Mouse (Mus musculus) cerebellum, adult 2 months (tissue): ENCODE results near the gene Rbfox1.

Experiments
- CTCF ChIP-seq: fragments of 200-500 bp; IDR thresholded peaks from 2 replicates; pipeline ENCODE4 v1.5.1; 2011; ENCODE audit warnings: low read depth, mild to moderate bottlenecking, control low read depth, low read length, moderate library complexity, borderline replicate concordance; ENCODE audit not compliant: insufficient read depth
- POLR2A ChIP-seq: fragments of 200-500 bp; IDR thresholded peaks from 2 replicates; pipeline ENCODE4 v1.6.1; 2011; ENCODE audit warnings: low read length, control low read depth, borderline replicate concordance; ENCODE audit not compliant: insufficient read depth

GRCm38 (mm10) chr16:7132434-7132833 lies 1247.3 kb downstream of the Rbfox1 start:
- TF ChIP-seq POLR2A, result no peak
- no peak for TF ChIP-seq CTCF
